Mouse (Mus musculus) skeletal muscle tissue, adult 2 months (tissue): ENCODE data around the gene Itih4.
A peak's percentile ranks its signal among the peaks of the same experiment; 100 is the strongest.

ENCODE experiments used
- DNase-seq: peaks from one replicate; pipeline ENCODE4 v3.0.0-alpha.2; 2012; ENCODE audit warnings: low read depth, low spot score

Itih4 gene

DNA sequence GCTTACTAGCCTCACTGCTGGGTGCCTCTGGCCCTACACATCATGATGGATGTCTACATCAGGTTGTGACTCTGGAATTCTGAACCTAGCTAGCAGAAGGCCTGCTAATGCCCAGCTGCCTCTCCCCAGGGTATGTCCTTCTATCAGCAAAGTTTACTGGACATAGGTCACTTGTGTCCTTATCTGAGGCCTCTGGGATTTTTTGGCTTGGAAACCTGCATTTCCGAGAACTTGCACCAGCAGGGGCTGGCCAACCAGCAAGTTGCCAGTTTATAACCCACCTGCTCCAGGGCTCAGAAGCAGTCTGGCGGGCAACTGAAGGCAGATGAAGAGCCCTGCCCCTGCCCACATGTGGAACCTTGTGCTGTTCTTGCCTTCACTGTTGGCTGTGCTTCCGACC is at the start of gene Itih4:
Itih4 (plus strand) TSS at position 273 of the 400 bp plus-strand sequence.
- DNase-seq, result no peak

DNA sequence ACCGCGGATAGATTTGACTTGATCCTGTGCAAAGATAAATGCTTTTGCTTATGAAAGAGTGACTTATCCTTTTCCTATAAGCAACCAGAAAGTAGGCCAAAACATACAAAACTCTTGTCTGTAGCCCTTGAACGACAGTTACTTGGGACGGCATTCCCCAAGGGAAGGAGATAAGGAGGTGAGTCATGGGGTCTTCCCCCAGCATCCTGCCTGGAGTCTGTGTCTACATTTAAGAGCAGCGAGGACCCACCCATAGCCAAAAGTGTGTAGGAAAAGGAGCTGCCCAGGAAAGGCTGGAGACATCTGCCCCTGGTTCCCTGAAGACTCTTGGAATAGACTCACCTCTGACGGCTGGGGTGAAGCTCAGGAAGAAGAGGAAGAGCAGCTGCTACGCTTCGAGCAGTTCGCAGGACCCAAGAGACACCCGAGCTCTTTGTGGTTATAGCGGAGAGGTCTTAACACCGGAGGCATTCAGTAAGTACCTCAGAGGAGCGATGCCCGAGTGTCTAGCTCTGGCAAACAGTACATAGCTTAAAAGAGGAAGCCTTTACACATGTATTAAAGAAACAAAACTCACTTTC is 48.8 kb upstream of the Itih4 start:
- DNase-seq, result no peak

DNA sequence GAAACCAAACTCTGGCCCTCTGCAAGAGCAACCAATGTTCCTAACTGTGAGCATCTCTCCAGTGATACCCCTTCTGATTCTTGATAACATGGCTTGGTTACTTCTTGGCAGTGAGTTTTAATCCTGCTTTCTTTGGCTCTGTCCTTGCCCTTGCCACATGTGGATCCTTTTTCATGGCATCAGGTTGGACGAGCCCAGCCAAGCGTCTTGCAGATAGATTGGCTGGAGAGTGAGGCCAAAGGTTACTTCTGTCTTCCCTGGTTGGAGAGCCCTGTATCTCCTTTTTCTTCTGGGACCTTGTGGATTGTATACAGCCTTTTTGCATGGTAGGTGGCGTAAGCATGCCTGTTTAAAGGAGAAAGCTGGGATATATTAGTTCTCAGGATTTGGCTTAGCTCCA is 42.6 kb upstream of the Itih4 start:
- DNase-seq, result no peak

DNA sequence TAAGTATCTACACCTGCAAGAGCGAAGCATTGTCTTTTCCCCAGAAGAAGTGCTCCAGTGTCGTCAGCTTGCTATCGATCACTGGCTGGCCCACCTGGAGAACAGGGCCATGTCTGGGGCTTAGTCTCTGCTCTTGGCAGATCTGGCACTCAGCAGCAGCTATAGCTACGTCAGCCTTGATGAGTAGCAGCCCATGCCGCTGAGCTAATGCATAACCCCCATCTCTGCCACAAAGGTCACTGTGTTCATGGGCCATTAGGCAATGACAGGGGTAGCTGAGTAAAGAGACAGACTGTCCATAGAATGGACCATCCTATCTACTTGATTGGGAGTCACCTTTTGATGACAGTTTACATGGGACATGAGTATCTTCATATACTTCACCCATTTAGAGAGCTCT is 35.8 kb upstream of the Itih4 start:
- DNase-seq, result no peak

DNA sequence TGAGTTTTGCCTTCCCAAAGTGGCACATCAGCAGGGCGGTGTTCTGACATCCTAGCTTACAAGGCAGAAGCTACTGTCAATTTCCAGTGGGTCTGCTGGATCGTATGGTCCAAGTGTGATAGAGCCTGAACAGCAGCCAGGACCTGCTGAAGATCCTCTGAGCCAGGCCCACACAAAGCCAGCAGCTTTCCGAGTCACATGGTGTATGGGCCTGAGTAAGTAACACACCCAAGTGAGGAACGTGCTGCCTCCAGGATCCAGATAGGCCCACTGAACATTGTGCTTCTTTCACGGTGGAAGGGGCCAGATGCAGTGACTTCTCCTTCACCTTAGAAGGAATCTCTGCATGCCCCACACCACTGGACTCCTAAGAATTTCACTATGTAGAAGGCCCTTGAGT is 34.0 kb upstream of the Itih4 start:
- no peak for DNase-seq

DNA sequence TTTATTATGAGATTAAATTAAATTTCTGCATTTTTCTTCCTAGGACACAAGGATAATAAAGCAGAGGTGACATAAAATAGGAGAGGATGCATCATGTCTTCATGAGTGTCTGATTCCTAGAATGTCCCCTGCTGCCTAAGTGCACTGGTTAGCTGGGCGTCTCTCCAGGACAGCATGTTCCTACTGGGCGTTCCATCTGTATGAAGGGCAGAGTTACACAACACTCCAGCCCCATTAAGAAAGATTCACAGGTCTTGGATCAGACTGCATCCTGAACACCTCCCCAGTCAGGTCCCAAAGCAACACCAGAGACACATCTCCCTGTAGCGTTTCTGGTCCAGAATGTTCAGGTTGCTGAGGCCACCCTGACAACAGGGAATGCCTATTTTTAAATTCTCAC is 31.0 kb upstream of the Itih4 start:
- DNase-seq, result peak; percentile 88

DNA sequence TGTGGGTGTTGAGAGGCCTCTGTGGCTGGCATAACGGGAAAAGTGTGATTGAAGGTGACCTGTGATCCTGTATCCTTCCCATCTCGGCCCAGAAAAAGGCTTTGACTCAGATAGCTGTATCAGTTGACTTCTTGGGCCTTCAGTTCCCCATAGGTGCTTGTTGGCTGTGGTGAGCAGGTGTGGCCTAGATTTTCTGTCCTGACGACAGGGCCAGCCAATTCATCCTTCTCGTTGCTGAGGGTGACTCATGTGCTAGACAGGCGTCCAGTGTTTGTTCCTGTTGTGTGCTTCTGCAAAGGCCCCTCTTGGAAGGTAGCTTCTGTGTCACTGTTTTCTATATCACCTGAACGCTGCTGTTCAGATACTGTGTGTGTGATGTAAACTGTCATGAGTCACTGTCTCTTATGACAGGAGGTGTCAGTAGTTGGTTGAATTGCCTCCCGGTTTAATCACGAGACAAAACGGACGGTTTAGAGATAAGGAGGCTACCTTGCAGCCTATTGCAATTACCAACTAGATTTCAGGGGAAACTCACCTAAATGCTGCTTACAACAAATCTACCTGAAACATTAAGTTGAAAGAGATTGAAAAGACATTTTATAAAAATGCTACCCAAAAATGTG is 29.3 kb upstream of the Itih4 start:
- no peak for DNase-seq

DNA sequence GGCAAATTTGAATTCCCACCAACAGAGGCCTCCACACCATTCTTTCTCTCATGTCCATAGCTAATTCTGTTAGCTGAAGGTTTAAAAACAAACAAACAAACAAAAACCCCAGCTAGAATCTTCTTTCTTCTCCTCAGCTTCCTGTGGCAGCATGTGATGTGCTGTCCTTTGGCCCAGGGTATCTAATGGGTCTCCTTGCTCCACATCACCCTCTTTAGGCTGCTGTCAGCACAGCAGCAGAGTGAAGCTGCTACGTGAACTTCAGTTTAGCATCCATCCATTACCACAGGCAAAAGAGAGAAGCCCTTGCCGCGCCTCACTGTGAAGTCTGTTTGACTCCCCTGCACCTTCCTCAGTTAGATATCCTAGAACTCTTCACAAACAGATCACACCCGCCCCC is 28.3 kb upstream of the Itih4 start:
- no peak for DNase-seq

DNA sequence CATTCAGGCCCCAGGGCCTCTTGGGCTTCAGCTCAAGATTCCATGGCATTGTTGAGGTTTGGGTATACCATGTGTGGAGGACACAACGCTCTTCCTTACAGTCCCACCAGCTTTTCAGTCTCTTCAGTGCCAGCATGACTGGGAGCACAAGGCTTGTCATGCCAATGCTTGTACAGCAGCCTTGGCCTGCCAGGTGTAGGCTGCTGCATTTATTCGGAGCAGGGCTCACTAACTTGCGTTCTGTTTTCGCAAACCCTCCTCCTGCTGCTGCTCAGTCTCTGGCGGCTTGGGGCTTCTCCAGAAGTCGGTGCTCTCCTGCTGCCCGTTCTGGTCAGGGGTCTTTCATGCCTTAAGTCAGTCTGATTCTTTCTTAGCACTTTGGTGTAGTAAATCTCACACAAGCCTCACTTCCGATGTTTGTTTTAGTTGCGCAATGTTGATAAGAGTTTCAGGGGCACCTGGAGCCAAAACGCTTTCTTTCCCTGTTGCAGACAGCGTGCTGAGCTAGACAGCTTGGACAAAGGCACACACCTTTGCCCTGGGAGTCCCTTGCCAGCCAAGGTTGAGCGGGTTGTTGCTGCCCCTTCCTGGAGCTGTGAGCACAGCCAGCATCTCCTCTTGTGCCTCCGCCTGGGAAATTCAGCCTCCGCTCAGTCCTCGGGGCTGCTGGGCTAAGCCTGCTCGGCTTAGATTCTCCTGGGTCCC is 24.7 kb upstream of the Itih4 start:
- DNase-seq, result no peak

DNA sequence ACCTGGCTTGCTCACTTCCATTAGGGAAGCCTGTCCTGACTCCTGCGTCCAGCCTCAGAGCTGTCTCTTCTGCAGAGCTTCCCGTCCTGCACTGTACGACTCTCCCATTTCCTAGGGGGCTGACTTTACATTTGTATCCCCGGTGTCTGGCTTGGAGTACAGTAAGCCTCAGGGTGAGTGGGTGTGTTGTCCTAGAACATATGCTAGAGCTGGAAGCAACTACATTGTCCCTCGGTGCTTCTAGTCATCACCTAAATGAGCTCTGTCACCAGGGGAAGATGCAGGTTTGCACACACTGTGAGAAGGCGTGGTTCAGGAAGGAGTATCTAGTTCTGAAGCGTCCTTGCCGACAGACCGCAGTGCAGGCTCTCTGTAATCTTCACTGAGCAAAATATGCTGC is 23.9 kb upstream of the Itih4 start:
- no peak for DNase-seq

DNA sequence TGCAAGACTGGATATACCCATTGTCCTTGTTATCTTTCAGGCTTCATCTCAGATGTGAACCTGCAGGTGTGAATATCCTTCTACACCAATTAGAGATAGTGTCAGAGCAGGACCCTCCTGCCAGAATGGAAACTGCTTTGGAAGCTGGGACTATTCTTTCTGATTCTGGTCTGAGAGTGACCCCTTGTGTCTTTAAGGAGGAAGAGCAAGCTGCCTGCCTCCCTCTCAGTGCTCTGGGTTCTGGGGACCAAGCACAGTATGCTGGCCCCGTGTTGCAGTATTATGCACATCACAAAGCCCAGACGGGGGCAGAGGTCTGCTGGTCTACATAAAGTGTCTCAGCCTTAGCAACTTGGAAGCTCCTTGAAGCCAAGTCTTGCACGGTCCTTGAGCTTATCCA is 21.0 kb upstream of the Itih4 start:
- no peak for DNase-seq

DNA sequence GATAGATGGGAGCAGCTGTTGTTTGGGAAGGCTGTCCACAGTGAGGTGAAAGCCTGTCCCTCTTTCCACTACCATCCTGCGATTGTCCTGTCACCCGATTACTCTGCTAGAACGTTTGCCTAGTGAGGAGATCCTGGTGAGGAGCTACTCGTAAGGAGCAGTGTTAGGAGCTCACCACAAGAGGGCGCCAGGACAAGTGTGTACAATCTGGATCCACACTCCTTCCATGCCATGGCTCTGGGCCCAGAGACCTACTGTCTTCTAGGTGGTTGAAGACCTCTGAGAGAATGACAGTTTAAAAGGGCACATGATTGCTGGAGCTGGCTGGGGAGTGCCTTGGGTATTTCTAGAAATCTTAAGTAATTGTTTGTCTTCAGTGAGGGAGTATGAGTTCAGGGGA is 19.2 kb upstream of the Itih4 start:
- peak; percentile 85 for DNase-seq

DNA sequence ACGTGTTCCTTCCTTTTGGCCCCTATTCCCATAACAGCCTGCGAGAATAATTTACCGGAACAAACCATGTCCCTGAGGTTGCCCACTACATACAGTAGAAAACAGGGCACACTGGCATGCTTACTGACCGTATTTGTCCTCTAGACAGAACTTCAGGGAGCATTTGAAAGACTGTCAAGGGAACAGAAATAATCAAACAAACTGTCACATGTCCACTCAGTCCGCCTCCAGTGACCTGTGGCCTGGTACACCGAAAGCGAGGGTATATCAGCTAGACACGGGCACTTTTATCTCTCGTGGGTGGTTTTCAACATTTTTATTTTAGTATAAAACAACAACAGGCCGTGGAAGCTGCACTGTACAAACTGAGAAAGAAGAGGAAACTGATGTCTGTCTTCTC is 17.4 kb upstream of the Itih4 start:
- no peak for DNase-seq

DNA sequence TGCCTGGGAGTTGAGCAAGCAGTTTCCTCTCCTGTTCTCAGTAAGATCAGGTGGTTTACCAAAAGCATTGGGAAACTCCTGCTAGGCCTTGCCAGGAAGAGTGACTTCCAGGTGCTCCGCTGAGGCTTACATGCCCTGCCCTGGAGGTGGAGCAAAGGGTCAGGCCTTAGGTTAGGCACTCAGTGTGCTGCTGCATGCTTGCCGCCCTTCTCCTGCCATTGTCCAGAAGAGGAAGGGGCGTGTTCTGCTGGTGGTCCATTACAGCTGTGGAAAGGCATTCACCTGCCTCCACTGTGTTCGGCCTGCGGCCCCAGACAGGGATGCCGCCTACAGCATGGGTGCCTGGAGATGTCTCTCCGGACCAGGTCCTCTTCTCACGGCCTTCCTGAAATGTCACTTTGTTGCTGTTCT is 16.9 kb upstream of the Itih4 start:
- DNase-seq, result no peak

DNA sequence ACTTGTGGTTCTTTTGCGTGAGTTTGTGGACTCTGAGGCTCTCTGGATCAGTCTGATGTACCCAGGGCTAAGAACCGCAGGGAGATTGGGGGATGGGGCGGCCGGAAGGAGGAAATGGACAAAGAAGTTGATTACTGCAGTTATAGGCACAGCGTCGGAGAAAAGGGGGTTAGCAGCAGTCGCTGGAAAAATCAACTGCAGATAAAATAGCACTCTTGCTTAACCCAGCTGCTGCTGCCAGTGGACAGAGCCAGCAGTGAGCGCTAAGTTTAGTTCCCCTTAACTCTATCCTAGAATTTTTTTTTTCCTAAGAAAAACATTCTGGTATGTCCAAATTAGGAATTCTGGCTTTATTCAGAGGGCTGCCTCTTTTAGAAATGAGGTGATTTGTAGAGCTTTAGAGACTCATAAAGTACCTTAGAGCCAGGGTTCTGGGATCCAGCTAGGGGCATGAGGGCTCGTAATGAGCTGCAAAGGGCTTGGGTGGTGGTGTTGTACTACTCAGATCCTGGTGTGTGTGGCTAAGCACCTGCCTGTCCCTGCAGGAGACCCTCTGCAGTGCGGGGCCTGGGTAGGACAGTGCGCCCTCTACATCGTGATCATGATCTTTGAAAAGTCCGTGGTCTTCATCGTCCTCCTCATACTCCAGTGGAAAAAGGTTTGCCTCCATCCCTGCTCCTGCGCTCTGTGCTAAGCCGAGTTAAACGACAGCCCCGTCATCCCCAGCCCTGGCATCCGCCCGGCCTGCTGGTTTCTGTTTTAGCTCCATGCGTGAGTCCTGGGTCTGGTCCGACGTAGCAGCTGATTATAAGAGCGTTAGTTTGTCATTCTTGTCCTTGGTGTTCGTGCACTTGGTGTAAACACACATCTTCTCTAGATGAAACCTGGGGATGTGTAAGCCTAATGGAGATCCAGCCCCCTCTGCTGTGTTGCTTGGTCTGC is 15.8 kb upstream of the Itih4 start:
- DNase-seq, result no peak

DNA sequence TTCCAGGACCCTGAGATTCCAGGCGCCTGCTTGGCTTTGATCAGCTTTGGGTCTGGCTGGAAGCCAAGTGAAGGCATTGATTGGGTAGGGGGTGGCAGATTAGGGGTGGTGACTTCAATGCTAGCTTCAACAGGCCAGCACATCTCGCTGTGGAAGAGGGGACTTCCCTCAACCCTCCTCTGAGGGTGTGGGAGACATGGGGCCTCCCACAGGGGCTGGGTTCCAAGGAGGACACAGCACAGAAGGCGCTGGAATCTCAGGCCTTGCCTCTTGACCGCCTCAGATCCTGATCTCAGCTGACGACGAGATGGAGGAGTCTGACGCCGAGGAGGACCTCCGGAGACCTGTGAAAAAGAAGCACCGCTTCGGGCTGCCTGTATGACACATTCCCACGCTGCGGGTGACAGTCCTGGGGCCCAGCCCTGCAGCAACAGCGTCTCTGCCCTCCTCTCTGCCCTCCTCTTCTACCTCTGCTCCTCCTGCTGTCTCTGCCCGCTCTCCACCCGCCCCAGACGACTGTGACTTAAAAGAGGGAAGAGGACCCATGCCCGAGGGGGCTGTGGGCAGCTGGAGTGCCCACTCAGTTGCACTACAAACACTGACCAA is 12.1 kb upstream of the Itih4 start:
- no peak for DNase-seq

DNA sequence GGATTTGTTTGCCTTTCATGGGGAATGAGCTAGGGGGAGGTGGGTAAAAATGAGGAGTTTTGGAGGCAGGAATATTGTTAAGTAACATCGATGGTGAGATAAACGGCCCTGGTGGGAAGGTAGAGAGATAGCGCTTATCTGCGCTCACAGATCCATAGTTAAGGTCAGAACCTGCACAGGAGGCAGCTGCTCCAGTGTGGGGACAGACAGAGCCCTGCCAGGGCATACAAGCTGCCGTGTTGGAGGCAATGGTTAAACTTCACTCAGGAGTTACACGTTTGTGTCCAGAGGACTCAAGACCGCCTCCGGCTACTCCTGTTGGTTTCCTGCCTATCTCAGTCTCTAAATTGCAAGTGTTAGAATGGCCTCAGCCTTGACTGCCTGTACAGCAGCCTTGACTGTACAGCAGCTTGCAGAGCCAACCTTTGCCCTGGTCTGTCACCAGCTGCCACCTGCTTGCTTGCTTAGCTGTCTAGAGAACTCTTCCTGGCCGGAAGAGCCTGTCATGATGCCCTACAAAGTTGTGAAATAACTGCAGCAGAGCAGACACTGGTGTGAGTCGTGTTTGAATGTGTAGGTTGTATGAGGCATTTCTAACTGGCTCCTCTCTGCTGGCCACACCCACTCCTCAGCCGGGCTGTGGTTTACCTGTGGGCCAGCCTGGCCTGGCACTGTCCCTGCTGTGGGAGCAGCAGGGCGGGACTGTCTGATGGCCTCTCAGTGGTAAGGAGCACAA is 11.0 kb upstream of the Itih4 start:
- DNase-seq, result no peak

DNA sequence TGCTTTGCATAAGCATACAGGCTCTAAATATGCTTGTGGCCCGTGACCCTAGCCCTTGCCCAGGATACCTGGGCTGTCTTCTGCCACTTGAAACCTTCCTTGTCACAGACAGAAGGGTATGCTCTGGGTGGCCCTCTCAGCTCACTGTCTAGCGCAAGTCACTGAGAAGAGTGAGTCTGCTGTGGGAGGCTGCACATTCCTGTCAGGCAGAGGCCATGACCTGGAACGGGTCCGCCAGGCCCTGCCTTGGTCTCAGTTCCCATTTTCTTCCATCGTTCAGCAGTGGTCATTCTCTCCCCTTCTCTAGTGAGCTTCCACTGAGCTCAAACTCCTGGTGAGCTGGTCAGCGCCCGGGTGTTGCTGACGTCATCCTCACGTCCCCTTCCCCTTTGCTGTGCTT is 10.3 kb upstream of the Itih4 start:
- DNase-seq, result no peak

DNA sequence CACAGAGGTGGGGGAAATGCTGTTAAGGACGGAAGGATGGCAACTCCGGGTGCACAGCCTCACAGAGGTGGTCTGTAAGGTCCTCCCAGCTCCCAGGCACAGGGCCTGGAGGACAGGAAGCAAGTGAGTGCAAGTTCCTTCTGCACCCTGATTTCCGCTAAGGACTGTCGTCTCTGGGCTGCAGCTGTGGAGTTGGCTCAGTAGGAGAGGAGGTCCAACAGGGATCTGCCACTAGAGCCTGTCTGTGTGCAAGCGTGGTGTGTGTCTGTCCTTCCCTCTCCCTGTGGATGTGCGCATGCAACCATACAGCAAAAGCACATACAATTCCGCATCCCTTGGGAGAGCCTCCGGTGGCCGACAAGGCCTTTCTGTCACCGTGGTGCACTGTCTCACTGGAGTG is 9.8 kb upstream of the Itih4 start:
- DNase-seq, result no peak

DNA sequence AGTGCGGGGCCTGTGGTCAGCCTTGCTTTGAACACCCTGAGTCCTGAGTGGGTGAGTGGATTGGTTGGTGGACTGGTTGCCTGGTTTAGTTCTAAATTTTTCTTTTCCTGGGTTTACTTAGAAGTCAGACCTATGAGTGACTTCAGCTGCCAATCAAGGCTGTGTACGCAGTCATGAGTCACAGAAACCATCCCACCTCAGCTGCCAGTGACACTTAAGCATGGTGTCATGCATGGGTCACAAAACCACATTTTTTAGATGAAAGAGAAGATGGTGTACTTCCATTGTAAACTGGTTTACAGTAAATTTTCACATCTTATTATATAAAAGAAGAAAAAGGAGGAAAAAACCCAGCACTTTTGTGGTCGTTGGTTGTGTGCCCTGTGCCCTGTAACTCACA is 8.4 kb upstream of the Itih4 start:
- DNase-seq, result no peak

DNA sequence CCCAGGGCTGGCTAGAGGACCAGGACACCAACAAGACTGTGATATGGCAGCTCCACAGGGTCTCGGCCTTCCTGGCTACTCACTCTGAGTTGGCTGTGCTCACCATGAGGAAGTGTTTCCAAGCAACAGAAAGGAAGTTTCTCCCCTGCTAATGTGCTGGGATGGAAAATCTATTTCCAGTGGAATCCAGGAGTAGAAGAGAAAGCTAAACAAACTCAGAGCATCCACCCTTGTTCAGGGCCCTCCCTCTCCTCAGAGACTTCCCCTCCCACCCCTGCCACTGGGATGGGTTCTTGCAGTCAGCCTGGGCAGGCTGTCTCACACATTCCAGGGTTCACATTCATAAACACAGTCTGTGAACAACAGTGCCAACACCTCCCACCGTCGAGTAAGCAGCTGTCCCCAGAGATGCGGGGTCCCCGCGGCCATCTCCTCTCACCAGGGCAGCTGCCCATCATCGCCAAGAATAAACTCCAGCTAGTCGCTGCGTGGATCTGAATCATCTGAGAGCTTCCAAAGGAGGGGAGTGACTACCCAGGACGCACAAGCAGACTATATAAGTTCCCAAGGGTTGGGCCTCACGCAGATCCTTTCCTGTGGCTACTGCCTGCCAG is 7.2 kb upstream of the Itih4 start, which contains the start of gene Mustn1:
Mustn1 (plus strand) TSS at position 243 of the 614 bp plus-strand sequence.
- DNase-seq, result no peak
